Mouse (Mus musculus) c-Kit-positive CD71-positive TER-119-negative erythroid progenitor cells, embryonic 14.5 days (primary cell): Measurements from ENCODE around the gene Pcdh15.

Source experiments
- DNase-seq: peaks from one replicate; pipeline ENCODE4 v3.0.0-alpha.2; 2013; ENCODE audit warnings: low read depth

Pcdh15 gene

GRCm38 (mm10) chr10:74305439-74306158 is 1206.5 kb downstream of the Pcdh15 start:
- no peak for DNase-seq

DNA sequence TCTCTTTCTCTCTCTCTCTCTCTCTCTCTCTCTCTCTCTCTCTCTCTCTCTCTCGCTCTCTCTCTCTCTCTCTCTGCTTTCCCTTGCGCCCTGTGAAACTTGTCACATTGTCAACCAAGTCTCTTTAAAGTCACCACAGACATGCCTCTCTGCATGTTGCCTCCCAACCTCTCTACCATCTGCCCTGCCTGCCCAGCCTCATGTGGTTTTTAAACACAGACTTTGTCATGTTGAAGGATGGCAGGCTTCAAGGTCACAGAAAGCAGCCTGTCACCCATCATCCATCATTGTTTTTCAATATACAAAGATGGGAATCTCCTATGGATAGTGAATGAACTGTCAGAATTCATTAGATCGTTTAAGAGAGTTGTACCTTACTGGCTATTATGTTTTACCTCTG is 1207.9 kb downstream of the Pcdh15 start:
- no peak for DNase-seq

DNA sequence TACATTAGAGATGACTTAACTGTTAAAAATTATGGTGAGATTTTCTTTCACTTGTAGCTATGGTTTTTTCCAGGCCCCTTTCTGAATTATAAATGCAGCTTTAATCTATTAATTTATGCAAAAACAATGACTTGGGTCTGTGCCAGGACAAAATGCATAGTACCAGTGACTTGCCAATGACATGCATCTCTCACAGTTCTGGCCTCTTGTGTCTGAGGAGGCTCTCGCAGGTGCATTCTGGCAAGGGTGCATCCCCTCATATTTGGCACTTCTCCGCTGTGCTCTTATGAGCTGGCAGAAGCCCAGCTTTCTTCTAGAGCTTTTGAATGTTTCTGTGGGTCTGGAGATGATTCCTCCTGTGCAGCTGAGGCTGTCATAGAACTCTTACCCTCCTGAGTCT is 1216.9 kb downstream of the Pcdh15 start:
- DNase-seq, result no peak

DNA sequence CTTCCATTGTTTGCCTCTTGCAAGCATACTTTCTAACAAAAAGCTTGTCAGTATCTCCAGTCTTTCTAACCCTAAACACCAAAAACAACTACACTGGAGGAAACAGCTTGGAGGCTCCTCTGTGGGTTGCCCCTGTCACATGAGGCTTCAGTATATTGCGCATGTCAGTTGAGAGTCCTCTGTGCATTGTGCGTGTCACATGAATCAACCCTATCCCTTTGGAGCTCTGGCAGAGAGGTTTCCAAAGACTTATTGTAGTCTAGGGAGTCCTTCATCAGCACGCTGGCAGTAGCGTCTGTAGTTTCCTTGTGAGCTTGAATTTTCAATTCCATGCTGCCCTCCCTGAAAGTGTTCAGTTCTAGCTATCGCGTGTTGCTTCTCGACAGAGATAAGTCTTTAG is 1236.3 kb downstream of the Pcdh15 start:
- no peak for DNase-seq

DNA sequence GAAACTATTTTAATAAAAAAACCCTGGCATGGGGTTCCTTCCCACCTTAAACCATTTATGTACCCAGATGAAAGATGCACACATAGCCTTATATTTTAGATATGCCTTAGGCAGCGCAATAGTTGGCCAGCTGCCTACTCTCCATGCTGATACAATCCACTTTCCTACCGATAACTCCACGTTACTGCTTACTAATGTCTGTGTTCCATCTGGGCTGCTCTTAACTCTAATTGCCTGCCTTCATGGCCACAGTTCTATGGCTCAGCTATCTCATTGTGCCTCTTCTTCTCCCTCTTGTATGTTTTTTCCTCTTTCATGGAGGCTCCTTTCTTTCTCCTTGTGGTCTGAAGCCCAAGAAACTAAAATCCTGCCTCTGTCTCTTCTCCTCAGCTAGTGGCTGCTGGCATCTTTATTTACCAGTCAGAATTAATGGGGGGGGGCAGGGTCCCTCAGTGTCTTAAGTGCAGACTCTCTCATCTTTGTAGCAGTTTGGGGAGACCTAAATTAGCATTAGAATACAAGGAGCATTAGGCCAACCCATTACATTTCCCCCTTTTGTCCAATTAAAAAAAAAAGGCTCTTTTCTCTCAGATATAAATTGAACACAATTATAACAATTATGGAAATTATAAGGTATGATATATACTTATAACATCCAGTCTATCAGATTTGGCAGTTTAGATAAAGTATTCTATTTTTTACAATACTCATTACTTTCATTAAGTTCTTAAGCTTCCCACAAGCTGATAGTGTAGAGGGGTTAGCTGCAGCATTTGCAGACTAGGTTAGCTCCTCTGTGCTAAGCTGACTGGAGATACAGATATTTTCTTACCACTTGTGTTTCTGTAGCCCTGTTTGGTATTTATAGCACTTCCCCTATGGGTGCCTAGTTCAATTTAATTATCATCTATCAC is 1240.4 kb downstream of the Pcdh15 start:
- DNase-seq, result no peak

DNA sequence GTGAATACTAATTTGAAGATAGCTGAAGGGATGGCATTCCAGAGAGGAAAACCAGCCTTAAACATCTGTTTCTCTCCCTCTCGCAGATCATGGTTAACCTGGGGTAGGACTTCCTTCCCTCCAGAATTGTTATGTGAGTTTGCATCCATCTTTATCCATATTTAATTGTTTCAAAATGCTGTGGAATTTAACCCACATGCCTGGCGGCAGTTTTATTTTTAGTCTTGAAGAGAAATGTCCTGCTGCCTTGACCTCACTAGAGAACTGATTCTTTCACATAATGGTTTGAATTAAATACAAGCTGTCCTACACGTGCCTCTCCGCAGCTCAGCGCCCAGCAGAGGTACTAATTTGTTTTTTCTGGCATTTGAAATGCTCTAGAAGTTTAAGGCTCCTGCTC is 1260.4 kb downstream of the Pcdh15 start:
- no peak for DNase-seq

- no peak for DNase-seq
These were observed 1279.6 kb downstream of the Pcdh15 start for GRCm38 (mm10) chr10:74378697-74379096.

DNA sequence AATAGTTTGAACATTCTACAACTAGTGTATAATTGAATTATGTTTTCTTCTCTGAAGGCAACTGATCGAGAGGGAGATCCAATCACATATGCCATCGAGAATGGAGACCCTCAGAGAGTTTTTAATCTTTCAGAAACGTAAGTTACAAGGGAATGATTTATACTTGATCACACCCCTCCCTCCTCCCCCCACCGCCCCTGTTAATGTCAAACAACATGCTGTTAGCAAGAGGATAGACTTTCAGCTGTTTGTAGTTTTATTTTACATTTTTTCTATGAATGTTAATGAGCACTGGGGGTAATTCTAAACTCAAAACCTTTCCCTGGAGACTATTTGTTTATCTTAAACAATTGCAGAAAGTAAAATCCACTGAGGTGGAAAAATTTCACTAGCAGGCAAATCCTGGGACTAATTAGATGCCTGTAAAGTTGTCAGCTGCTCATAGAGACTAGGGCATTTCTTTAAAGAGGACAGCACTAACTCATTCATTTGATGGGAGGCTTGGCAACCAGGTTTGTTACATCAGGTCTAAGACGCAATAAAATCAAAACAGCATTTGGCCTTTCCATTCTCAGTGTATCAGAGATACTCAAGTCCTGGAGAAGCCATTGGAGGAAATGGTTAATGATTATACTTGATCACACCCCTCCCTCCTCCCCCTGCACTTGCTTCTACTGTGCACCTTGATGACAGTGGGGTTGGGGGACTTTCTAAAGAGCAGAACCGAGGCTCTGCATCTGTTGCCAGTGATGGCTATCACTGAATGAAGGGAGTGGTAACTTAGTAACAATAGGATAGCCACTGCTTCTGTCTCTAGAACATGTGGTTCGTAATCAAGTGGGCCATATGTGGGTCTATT is 1280.4 kb downstream of the Pcdh15 start:
- no peak for DNase-seq

- DNase-seq, result no peak
These were observed 1288.7 kb downstream of the Pcdh15 start for GRCm38 (mm10) chr10:74387538-74388499.

- no peak for DNase-seq
These were observed 1304.0 kb downstream of the Pcdh15 start for GRCm38 (mm10) chr10:74403111-74403510.

- DNase-seq, result no peak
These were observed 1314.9 kb downstream of the Pcdh15 start for GRCm38 (mm10) chr10:74414021-74414420.

- DNase-seq, result no peak
These were observed 1315.8 kb downstream of the Pcdh15 start for GRCm38 (mm10) chr10:74414945-74415344.

DNA sequence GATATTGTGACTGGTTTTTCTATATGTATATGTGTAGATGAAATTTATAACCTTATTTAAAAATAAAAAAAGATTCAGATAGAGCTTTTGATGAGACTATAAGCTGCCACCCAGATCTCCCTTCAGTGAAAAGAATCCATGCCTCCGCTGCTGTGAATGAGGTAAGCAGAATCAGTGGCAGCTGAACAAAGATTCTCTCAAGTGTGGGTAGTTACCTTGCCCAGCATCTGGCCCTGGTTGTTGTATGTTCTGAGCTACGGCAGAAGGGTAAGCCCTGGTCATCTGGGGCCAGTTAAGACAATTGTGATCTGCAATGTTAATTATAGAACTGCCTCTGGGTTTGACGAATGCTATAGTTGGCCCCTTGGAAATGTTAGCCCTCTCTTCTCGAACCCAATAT is 1316.2 kb downstream of the Pcdh15 start:
- no peak for DNase-seq

- DNase-seq, result no peak
These were observed 1316.8 kb downstream of the Pcdh15 start for GRCm38 (mm10) chr10:74415949-74416348.

GRCm38 (mm10) chr10:74450069-74450468 is 1350.9 kb downstream of the Pcdh15 start:
- no peak for DNase-seq

DNA sequence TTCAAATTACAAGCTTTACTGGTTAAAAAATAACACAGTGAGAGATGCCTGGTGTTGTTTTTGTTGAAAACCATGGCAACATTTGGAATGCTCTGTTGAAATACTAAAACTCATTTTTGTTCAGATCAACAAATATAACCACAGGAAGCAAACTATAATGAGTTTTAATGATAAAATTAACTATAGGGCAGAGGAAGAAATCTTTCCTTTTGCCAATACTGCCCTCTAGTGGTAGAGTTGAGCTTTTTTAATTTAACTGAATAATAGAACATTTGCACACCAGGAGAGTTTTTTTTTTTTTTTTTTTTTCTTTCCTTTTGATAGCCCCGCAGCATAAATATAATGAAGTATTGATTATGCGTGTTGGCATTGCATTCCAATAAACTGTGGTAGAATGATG is 1364.8 kb downstream of the Pcdh15 start:
- no peak for DNase-seq

- no peak for DNase-seq
These were observed 1381.6 kb downstream of the Pcdh15 start for GRCm38 (mm10) chr10:74480779-74481178.

- DNase-seq, result no peak
These were observed 1413.2 kb downstream of the Pcdh15 start for GRCm38 (mm10) chr10:74512315-74512714.

- no peak for DNase-seq
These were observed 1414.6 kb downstream of the Pcdh15 start for GRCm38 (mm10) chr10:74513743-74514142.

GRCm38 (mm10) chr10:74538371-74538770 is 1439.2 kb downstream of the Pcdh15 start:
- DNase-seq, result no peak

- no peak for DNase-seq
These were observed 1456.2 kb downstream of the Pcdh15 start for GRCm38 (mm10) chr10:74555326-74555725.
